Mouse (Mus musculus): ENCODE data around the gene Sptb. TPM values are rescaled to one million over a fixed set of nuclear protein-coding genes. Genes with fewer than 3 reads are reported as not detected.

Sptb gene
- polyA plus RNA-seq, 1 experiment from 2014 or later = 1.3 TPM

Small RNA genes lying within 50 kb of the gene (microRNA-seq; reads per million reads assigned to microRNA genes)
- gene Mir5135 = not detected

Other genes starting within 250 kb of the Sptb start
- gene Plekhg3, start 179.7 kb downstream of the Sptb start, polyA plus RNA-seq (2015; fragmentation: Nextera tagmentation; extraction: Ambion mirVana) = 6.3 and 7.5 TPM in 2 replicates
- 130 and 147 TPM in 2 replicates for gene Churc1, start 55.0 kb upstream of the Sptb start, polyA plus RNA-seq (2015; fragmentation: Nextera tagmentation; extraction: Ambion mirVana)
- gene Fntb, start 55.0 kb upstream of the Sptb start, polyA plus RNA-seq (2015; fragmentation: Nextera tagmentation; extraction: Ambion mirVana) = 39.0 and 40.4 TPM in 2 replicates
- gene Gpx2, start 85.0 kb upstream of the Sptb start, polyA plus RNA-seq (2015; fragmentation: Nextera tagmentation; extraction: Ambion mirVana) = 11.0 and 11.5 TPM in 2 replicates
- gene Rab15, start 112.4 kb upstream of the Sptb start, polyA plus RNA-seq (2015; fragmentation: Nextera tagmentation; extraction: Ambion mirVana) = 34.8 and 35.8 TPM in 2 replicates